Mouse (Mus musculus): ENCODE results near the gene Armh3.
"Not testable (repeated sequence)": the region's sequence is repeated elsewhere in the genome, so short reads cannot be mapped to it uniquely, and the experiment has no call there.

DNA sequence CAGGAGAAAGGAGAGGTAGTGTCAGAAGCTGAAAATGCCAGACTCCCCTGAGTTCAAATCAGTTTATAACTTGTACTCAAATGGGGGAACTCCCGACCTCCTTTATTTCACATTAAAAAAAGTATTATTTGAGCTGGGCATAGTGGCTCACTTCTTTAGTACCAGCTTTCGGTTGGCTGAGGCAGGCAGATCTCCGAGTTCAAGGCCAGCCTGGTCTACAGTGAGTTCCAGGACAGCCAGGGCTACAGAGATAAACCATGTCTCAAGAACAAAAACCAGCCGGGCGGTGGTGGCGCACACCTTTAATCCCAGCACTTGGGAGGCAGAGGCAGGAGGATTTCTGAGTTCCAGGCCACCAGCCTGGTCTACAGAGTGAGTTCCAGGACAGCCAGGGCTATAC is 192.5 kb downstream of the Armh3 start:
- TF ChIP-seq POLR2A (IDR thresholded peaks at IDR 0.05; ENCODE audit: borderline replicate concordance, extremely low read depth, insufficient read depth, insufficient read length, poor library complexity, severe bottlenecking); CTCF (IDR thresholded peaks at IDR 0.05; ENCODE audit: borderline replicate concordance, extremely low read depth, insufficient read depth, insufficient read length): not testable (repeated sequence)

Measured in brain, embryonic 14.5 days (tissue).